Mouse (Mus musculus) MEL (cell line): Measurements from ENCODE around the gene Plpp2. TPM values are rescaled to one million over a fixed set of nuclear protein-coding genes. Genes with fewer than 3 reads are reported as not detected.

ENCODE experiments used
- DNase-seq: peaks from one replicate; pipeline ENCODE4 v3.0.0; 2011; ENCODE audit warnings: low read depth, low spot score
- H3K27ac ChIP-seq: 2 replicates; pipeline ENCODE4 v1.5.1; 2012; ENCODE audit warnings: low read depth, mild to moderate bottlenecking, control low read depth, low read length, moderate library complexity; ENCODE audit not compliant: control insufficient read depth
- H3K27me3 ChIP-seq, 2 experiments: fragments of 150-350 bp in 1 of 2; sonication (generic) in 1 of 2; 2 replicates each; pipeline ENCODE4 v1.6.1; 2012; ENCODE audit warnings: low read length in 2 of 2, mild to moderate bottlenecking in 2 of 2, improper control_type of control experiment in 1 of 2, moderate library complexity in 1 of 2; ENCODE audit not compliant: insufficient read depth in 2 of 2, control insufficient read depth in 1 of 2
- H3K36me3 ChIP-seq, 2 experiments: 2 replicates each; pipeline ENCODE4 v1.6.1; 2012 to 2014; ENCODE audit warnings: low read length in 2 of 2, improper control_type of control experiment in 1 of 2, inconsistent platforms in 1 of 2, mild to moderate bottlenecking in 1 of 2; ENCODE audit not compliant: insufficient read depth in 2 of 2, control insufficient read depth in 1 of 2
- H3K4me1 ChIP-seq, 2 experiments: fragments of 150-350 bp in 1 of 2; sonication (generic) in 1 of 2; 2 replicates each; pipeline ENCODE4 v1.6.1; 2012; ENCODE audit warnings: low read length in 2 of 2, improper control_type of control experiment in 1 of 2, mild to moderate bottlenecking in 1 of 2; ENCODE audit not compliant: insufficient read depth in 2 of 2, control insufficient read depth in 1 of 2
- H3K4me3 ChIP-seq, 2 experiments: fragments of 150-350 bp in 1 of 2; sonication (generic) in 1 of 2; 2 replicates each; pipeline ENCODE4 v1.5.1; 2012; ENCODE audit warnings: low read depth in 2 of 2, low read length in 2 of 2, mild to moderate bottlenecking in 2 of 2, moderate library complexity in 2 of 2, control low read depth in 1 of 2, improper control_type of control experiment in 1 of 2; ENCODE audit not compliant: control insufficient read depth in 1 of 2, insufficient read depth in 1 of 2
- H3K79me2 ChIP-seq: 2 replicates; pipeline ENCODE4 v1.6.1; 2012; ENCODE audit warnings: mild to moderate bottlenecking, low read length, moderate library complexity; ENCODE audit not compliant: control insufficient read depth, poor library complexity, insufficient read depth
- H3K9ac ChIP-seq: 2 replicates; pipeline ENCODE4 v1.6.1; 2012; ENCODE audit warnings: low read depth, mild to moderate bottlenecking, control low read depth, low read length, moderate library complexity; ENCODE audit not compliant: control insufficient read depth, poor library complexity, severe bottlenecking
- H3K9me3 ChIP-seq: fragments of 150-350 bp; sonication (generic); replicated peaks from 2 replicates; pipeline ENCODE4 v1.6.1; 2012; ENCODE audit warnings: mild to moderate bottlenecking, low read length, improper control_type of control experiment, moderate library complexity; ENCODE audit not compliant: insufficient read depth
- BHLHE40 ChIP-seq: IDR thresholded peaks from 2 replicates; pipeline ENCODE4 v1.6.1; 2012; ENCODE audit warnings: low read depth, mild to moderate bottlenecking, inconsistent platforms, low read length, improper control_type of control experiment, borderline replicate concordance
- CHD1 ChIP-seq: IDR thresholded peaks from 2 replicates; pipeline ENCODE4 v1.6.1; 2012; ENCODE audit warnings: low read depth, mild to moderate bottlenecking, inconsistent platforms, low read length, improper control_type of control experiment
- CHD2 ChIP-seq: IDR thresholded peaks from 2 replicates; pipeline ENCODE4 v1.6.1; 2011; ENCODE audit warnings: low read length, improper control_type of control experiment
- CTCF ChIP-seq, 3 experiments: IDR thresholded peaks in 2 of 3; conservative IDR thresholded peaks in 1 of 3; 2 replicates each; pipeline ENCODE4 v1.5.1; 2011 to 2012; ENCODE audit warnings: low read length in 3 of 3, low read depth in 2 of 3, mild to moderate bottlenecking in 2 of 3, improper control_type of control experiment in 1 of 3, inconsistent platforms in 1 of 3, mixed read lengths in 1 of 3, moderate library complexity in 1 of 3; ENCODE audit not compliant: control insufficient read depth in 1 of 3, insufficient read depth in 1 of 3, poor library complexity in 1 of 3, severe bottlenecking in 1 of 3
- ELF1 ChIP-seq: IDR thresholded peaks from 2 replicates; pipeline ENCODE4 v1.6.1; 2014; ENCODE audit warnings: low read depth, mild to moderate bottlenecking, inconsistent platforms, low read length, improper control_type of control experiment, moderate library complexity
- GABPA ChIP-seq: IDR thresholded peaks from 2 replicates; pipeline ENCODE4 v1.6.1; 2012; ENCODE audit warnings: low read depth, mild to moderate bottlenecking, inconsistent platforms, low read length, improper control_type of control experiment, moderate library complexity
- GATA1 ChIP-seq: IDR thresholded peaks from 2 replicates; pipeline ENCODE4 v1.6.1; 2011; ENCODE audit warnings: low read depth, low read length, improper control_type of control experiment
- JUND ChIP-seq: IDR thresholded peaks from 2 replicates; pipeline ENCODE4 v1.6.1; 2011; ENCODE audit warnings: low read depth, mild to moderate bottlenecking, improper control_type of control experiment, low read length
- KAT2A ChIP-seq: conservative IDR thresholded peaks from 2 replicates; pipeline ENCODE4 v1.6.1; 2012; ENCODE audit warnings: low read depth, low read length, improper control_type of control experiment, inconsistent platforms
- MAFK ChIP-seq: IDR thresholded peaks from 2 replicates; pipeline ENCODE4 v1.6.1; 2011; ENCODE audit warnings: low read depth, mild to moderate bottlenecking, low read length, improper control_type of control experiment, borderline replicate concordance
- MAX ChIP-seq: IDR thresholded peaks from 2 replicates; pipeline ENCODE4 v1.6.1; 2011; ENCODE audit warnings: low read length, improper control_type of control experiment
- MAZ ChIP-seq: IDR thresholded peaks from 2 replicates; pipeline ENCODE4 v1.6.1; 2012; ENCODE audit warnings: low read depth, mild to moderate bottlenecking, inconsistent platforms, low read length, improper control_type of control experiment
- MEF2A ChIP-seq: IDR thresholded peaks from 2 replicates; pipeline ENCODE4 v1.6.1; 2014; ENCODE audit warnings: low read depth, mild to moderate bottlenecking, inconsistent platforms, low read length, improper control_type of control experiment; ENCODE audit not compliant: poor library complexity, insufficient replicate concordance, severe bottlenecking; ENCODE audit errors: extremely low read depth
- MXI1 ChIP-seq: IDR thresholded peaks from 2 replicates; pipeline ENCODE4 v1.6.1; 2011; ENCODE audit warnings: mild to moderate bottlenecking, low read depth, low read length, improper control_type of control experiment
- MYC ChIP-seq: IDR thresholded peaks from 2 replicates; pipeline ENCODE4 v1.6.1; 2011; ENCODE audit warnings: low read depth, mild to moderate bottlenecking, low read length, improper control_type of control experiment, moderate library complexity
- POLR2A ChIP-seq, 2 experiments: IDR thresholded peaks; 2 replicates each; pipeline ENCODE4 v1.6.1; 2011 to 2012; ENCODE audit warnings: low read length in 2 of 2, mild to moderate bottlenecking in 2 of 2, control low read depth in 1 of 2, improper control_type of control experiment in 1 of 2, low read depth in 1 of 2, moderate library complexity in 1 of 2; ENCODE audit not compliant: control insufficient read depth in 1 of 2, insufficient read depth in 1 of 2, poor library complexity in 1 of 2
- POLR2AphosphoS5 ChIP-seq: IDR thresholded peaks from 2 replicates; pipeline ENCODE4 v1.6.1; 2012; ENCODE audit warnings: low read depth, borderline replicate concordance, mild to moderate bottlenecking, inconsistent platforms, low read length, moderate library complexity, mixed read lengths
- RAD21 ChIP-seq: IDR thresholded peaks from 2 replicates; pipeline ENCODE4 v1.6.1; 2011; ENCODE audit warnings: mild to moderate bottlenecking, low read depth, low read length, improper control_type of control experiment
- RCOR1 ChIP-seq: IDR thresholded peaks from 2 replicates; pipeline ENCODE4 v1.6.1; 2012; ENCODE audit warnings: low read depth, mild to moderate bottlenecking, inconsistent platforms, low read length, improper control_type of control experiment
- SIN3A ChIP-seq: IDR thresholded peaks from 2 replicates; pipeline ENCODE4 v1.6.1; 2012; ENCODE audit warnings: low read length, improper control_type of control experiment, inconsistent platforms
- SMC3 ChIP-seq: IDR thresholded peaks from 2 replicates; pipeline ENCODE4 v1.6.1; 2011; ENCODE audit warnings: low read depth, low read length, improper control_type of control experiment
- TAL1 ChIP-seq: IDR thresholded peaks from 2 replicates; pipeline ENCODE4 v1.6.1; 2012; ENCODE audit warnings: mild to moderate bottlenecking, inconsistent platforms, low read length, moderate library complexity, mixed read lengths
- USF1 ChIP-seq: IDR thresholded peaks from 2 replicates; pipeline ENCODE4 v1.6.1; 2014; ENCODE audit warnings: low read depth, mild to moderate bottlenecking, inconsistent platforms, low read length, improper control_type of control experiment, moderate library complexity
- ZMIZ1 ChIP-seq: IDR thresholded peaks from 2 replicates; pipeline ENCODE4 v1.6.1; 2012; ENCODE audit warnings: low read depth, mild to moderate bottlenecking, inconsistent platforms, low read length, improper control_type of control experiment, moderate library complexity
- polyA plus RNA-seq, 2 experiments: library from polyadenylated mRNA; stranded (reverse) in 1 of 2; unstranded in 1 of 2; fragments of >175 nt in 1 of 2; fragments of >200 nt in 1 of 2; gene quantifications; 2 replicates each; pipeline versions ENCODE4 v1.2.1 to v1.2.4; 2012; ENCODE audit warnings: low replicate concordance in 2 of 2, low read depth in 1 of 2; ENCODE audit not compliant: insufficient read length in 2 of 2, insufficient read depth in 1 of 2, missing spikeins in 1 of 2
- total RNA-seq: library from RNA; depleted of rRNA; stranded (reverse); fragments of 300-350 nt; gene quantifications from 2 replicates; pipeline ENCODE4 v1.2.3, GENCODE M21; 2012; rRNA removed

The Plpp2 gene
- total RNA-seq = 25.5 and 26.0 TPM in 2 replicates
- 10 to 100 TPM in 1 of 2 experiments, not detected in 1; 32.8 TPM for polyA plus RNA-seq

DNA sequence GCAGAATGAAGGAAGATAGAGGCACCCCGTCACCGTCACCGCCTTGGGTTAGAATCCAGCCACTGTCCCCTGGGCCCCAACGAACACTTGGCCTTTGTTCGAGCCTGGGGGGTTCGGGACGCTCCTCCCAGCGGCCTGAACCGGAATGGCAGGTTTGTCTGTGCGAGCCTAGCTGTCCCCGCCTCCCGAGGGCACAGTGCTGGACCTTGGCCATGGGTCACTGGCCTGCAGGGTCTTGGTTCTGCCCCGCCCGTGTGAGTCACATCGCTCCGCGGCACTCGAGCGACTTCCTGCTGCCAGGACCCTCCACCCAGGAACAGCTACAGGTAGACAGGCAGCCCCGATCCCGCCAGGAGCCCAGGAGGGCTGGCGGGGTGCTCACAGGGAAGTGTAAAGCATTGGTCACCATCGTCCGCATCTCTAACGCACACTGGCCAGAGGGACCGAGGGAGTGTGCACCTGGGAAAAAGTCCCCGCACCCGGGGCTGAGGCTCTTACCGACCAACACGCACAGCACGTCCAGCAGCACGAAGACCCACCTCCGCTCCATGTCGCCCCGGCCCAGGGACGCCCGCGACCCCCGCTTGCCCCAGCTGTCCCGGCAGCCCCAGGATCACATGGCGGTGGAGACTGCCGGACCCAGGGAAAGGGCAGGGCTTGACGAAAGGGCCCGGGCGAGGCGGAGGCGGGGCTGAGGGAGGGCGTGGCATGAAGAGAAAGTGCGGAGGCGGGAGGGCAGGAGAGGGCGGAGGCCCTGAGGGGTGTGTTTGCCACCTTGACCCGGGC, at the start of gene Plpp2:
Gene Plpp2 (minus strand): TSS at position 671 of the 786 bp plus-strand sequence.
- no peaks in the 10 kb centered on the region; a peak in 1 of 4 replicates for H3K4me1 ChIP-seq
- peak within 1 kb of the TSS; percentile 69 to 98 for H3K4me3 ChIP-seq
- DNase-seq = peak; percentile 78
- no peaks in the 10 kb centered on the region; the same call in 1 of the 2 replicates for H3K79me2 ChIP-seq
- H3K9me3 ChIP-seq = no peaks in the 10 kb centered on the region
- no peak within 1 kb of the TSS for H3K27ac ChIP-seq
- peak within 1 kb of the TSS; percentile 74 for H3K9ac ChIP-seq
- 0 out of 4 replicates have a peak, but pooled peaks cover 0 to 3% of the 10 kb centered on the region in 2 experiments for H3K36me3 ChIP-seq
- no peaks in the 10 kb centered on the region for H3K27me3 ChIP-seq
- TF ChIP-seq MAFK (no peak), SMC3 (0 out of 2 replicates have a peak, but pooled peaks have one; percentile 11), GATA1 (no peak), POLR2A (IDR thresholded peaks at IDR 0.05; ENCODE audit: control insufficient read depth in 1 of 2, insufficient read depth in 1 of 2, low read depth in 1 of 2, low read length in 2 of 2, poor library complexity in 1 of 2) (0 out of 4 replicates have a peak, but pooled peaks have one; percentile 5 to 34), CTCF (IDR thresholded peaks at IDR 0.05 in 2 of 3, conservative IDR thresholded peaks at IDR 0.05 in 1 of 3; ENCODE audit: control insufficient read depth in 1 of 3, insufficient read depth in 1 of 3, low read depth in 2 of 3, low read length in 3 of 3, poor library complexity in 1 of 3, severe bottlenecking in 1 of 3) (peak; percentile 43 to 62 (median 53)), MXI1 (peak; percentile 65), USF1 (peak; percentile 54)

DNA sequence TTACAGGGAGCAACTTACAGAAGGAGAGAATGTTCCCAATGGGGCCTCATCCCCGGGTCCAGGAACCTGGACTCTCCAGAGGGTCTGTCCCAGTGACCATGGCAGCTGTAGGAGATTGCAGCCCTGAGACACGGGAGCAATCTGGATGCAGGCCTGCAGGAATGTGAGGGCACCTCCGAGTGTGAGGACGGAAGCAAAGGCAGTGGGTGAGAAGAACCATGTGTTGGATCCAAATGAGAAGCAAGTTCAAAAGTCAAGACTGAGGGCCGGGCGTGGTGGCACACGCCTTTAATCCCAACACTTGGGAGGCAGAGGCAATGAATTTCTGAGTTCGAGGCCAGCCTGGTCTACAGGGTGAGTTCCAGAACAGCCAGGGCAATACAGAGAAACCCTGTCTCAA, 47.9 kb upstream of the Plpp2 start:
- Histone ChIP-seq H3K4me1 (no peaks in the 10 kb centered on the region), H3K4me3 (no peak overlapping the region), H3K9ac (no peak overlapping the region), H3K36me3 (no peaks in the 10 kb centered on the region), H3K79me2 (no peaks in the 10 kb centered on the region), H3K9me3 (no peaks in the 10 kb centered on the region), H3K27me3 (no peaks in the 10 kb centered on the region; a peak in 1 of 4 replicates), H3K27ac (no peak overlapping the region)
- TF ChIP-seq POLR2AphosphoS5 (no peak), TAL1 (no peak)
- DNase-seq = no peak

DNA sequence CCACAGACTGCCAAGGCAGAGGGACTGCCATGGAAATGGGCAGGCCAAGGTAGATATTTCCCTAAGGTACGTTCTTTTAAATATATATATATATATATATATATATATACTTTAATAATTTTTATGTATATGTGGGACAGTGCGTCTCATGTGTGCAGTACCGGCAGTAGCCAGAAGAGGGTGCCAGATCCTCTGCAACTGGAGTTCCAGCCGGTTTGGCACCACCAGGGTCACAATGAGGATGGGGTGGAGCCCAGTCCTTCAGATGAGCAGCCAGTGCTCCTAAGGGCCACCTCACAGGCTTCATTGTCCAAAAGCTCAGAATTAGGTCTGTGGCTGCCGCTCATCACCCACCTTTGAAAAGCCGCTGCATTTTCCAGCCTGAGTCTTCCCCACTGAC, 47.2 kb upstream of the Plpp2 start:
- Histone ChIP-seq H3K9me3 (no peaks in the 10 kb centered on the region), H3K27ac (no peak overlapping the region), H3K4me1 (no peaks in the 10 kb centered on the region), H3K9ac (no peak overlapping the region), H3K36me3 (no peaks in the 10 kb centered on the region), H3K4me3 (no peak overlapping the region), H3K27me3 (no peaks in the 10 kb centered on the region; a peak in 1 of 4 replicates), H3K79me2 (no peaks in the 10 kb centered on the region)
- peak; percentile 60 for DNase-seq
- TF ChIP-seq ZMIZ1 = no peak
- TF ChIP-seq RCOR1 = no peak
- no peak for TF ChIP-seq POLR2A (IDR thresholded peaks at IDR 0.05; ENCODE audit: control insufficient read depth in 1 of 2, insufficient read depth in 1 of 2, low read depth in 1 of 2, low read length in 2 of 2, poor library complexity in 1 of 2)
- TF ChIP-seq TAL1 = no peak
- TF ChIP-seq RAD21 = peak; percentile 63
- TF ChIP-seq SIN3A = no peak
- peak; percentile 51 for TF ChIP-seq SMC3
- TF ChIP-seq CHD2 = no peak
- TF ChIP-seq CHD1 = no peak
- no peak for TF ChIP-seq MAX
- no peak for TF ChIP-seq MAZ
- TF ChIP-seq POLR2AphosphoS5 = no peak
- TF ChIP-seq MEF2A = no peak
- TF ChIP-seq GABPA = no peak
- TF ChIP-seq JUND = no peak
- TF ChIP-seq BHLHE40 = no peak
- no peak for TF ChIP-seq MYC
- TF ChIP-seq KAT2A = no peak
- no peak for TF ChIP-seq ELF1
